Mouse (Mus musculus) fibroblast of lung, adult 2 months (primary cell): ENCODE results near the gene Foxk1.

Experiments used
- DNase-seq: peaks from one replicate; pipeline ENCODE4 v3.0.0-alpha.2; 2011; ENCODE audit warnings: low read depth

Gene Foxk1

DNA sequence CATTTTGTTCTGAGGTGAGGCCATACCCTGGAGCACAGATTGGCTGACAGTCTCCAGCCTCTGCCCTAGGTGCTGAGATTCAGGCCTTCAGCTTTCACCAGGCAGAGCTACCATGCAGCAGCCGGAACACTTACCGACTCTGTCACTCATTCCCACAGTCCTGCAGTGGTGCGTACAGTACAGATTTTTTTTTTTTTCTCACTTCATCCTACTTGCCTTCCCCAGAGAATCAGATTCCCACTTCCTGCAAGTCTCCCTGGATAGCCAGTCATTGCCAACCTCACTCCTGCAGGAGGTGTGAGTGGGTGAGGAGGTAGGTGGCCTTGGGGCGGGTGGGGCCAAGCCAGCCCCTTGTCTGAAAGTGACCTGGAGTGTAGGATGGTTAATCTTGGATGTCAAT, 19.0 kb downstream of the Foxk1 start:
- DNase-seq: no peak

DNA sequence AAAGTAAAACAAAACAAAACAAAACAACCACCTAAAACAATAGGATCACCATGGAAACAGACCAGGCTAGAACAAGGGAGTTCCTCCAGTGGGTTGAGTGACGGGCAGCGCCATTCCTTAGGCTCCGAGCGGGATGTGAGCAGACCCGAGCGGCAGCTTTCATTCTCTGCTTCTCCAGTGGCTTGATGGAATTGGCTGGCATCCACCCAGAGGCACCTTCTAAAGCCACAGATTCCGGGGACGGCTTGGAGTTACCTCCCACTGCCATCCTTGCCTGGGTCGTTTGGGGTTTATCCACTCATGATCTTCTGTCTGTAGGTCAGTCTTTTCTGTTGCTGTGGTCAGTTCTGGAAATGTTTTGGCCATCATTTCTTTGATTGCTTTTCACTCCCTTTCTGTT, 19.6 kb downstream of the Foxk1 start:
- DNase-seq: no peak

DNA sequence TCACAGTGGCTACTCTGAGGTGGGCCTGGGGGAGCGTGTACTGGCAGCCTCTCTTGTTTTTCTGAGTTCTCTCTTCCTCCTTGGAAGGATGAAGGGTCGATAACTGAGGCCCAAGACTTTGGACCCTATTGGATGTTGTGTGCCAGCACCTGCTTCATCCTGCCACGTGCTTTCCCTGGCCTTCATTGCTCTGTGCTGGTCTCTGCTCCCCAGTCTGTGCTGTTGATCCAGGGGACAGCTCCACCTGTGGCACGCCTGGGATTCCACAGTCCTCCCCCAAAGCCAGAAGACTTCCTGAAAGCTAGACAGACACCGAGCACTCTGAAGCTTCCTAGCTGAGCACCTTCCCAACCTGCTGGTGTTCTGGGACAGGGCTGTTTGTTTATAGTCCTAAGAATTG, 20.6 kb downstream of the Foxk1 start:
- DNase-seq: no peak

DNA sequence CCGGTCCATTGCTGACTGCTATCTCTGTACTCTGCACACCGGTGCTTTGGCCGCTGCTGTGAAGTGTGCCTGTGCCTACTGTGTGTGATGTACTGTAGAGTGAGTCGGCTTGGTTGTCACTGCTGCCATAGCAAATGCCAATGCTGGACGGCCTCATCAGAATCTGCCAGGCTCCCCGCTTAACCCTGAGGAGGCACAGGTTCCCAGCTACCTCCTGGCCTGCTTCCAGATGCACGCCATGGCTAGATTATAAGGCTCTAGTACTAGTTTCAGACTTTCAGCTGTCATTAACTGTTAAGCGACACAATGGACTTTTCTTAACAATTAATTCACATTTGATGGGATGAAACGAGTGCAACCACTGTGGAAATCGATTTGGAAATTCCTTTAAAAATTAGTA, 21.8 kb downstream of the Foxk1 start:
- DNase-seq: no peak

DNA sequence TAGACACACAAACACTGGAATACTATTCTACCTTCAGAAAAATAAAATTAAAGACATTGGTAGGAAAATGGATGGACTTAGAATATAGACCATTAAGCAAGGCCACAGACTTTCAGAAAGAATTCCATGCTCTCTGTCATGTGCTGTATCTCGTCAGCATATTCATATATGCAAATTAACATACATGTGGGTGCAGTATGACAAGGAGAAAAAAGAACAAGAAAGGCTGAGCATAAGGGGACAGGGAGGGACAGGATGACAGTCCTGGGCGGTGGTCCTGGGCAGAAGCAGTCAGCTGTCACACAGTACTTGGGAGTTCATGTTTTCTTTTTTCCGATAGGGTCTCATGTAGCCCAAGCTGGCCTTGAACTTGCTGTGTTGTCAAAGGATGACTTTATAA, 22.4 kb downstream of the Foxk1 start:
- DNase-seq: no peak

DNA sequence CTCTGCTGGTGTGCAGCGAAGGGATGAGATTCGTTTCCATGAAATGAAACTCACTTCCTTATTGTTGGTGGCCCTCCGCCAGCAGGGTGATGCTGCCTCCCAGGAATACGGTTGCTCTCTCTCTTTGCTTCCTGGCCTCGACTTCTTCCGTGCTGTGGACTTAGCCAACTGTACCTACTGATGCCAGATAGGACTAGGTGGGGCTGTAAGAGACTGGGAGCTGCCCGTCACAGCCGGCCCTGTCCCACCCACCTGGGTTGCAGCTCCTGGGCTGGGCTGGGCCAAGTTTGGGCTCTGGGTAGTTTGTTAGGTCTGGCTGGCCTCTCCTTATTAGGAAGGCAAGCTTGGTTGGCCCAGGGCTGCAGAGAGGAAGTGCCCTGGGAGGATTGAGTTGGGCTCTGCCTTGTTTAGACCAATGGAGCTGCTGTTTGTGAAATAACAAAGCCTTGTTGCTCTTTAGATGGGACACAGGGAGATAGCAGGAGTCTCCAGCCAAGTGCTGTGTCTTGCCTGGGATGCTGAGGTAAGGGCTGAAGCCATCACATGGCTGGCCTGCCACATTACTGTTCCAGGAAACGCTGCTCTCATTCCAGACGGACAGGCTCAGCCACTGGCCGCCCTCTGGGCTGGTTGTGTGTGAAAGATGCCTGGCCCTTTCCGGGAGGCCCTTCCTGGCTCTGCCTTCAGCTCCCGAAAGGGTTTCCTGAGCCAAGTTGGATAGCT, 23.5 kb downstream of the Foxk1 start:
- DNase-seq: peak; percentile 92

DNA sequence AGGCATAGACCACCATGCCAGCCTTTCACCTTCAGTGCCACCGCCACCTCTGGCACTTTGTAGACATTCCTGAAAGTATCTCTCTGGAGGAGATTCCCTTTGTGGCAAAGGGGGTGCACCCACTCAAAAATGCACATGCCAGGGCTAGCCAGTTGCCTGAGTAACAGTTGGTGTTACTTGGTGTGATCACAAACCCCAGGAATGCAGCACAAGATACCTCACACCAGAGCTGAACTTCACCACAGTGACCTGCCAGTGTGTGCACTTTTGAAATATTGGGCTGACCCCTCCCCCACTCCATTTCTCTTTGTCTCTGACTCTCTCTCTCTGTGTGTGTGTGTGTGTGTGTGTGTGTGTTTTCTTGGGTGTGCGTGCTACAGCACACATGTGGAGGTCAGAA, 25.2 kb downstream of the Foxk1 start:
- DNase-seq: no peak

DNA sequence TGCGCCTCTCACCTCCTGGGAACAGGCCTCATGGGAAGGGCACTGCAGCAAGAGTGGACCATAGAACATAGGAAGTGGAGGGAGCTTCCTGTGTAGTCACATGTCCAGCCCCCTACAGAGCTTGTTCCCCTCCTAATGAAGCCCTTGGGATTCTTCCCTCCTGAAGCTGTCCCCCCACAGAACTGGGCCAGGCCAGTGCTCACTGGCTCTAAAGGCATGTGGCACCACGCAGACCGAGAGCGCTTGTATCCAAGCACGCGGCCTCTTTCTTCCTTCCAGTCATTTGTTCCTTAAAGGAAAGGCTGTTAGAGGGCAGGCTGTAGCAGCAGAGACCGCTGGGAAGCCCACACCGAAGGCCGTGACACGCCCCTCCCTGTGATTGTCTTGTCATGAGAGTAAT, 26.6 kb downstream of the Foxk1 start:
- DNase-seq: no peak

DNA sequence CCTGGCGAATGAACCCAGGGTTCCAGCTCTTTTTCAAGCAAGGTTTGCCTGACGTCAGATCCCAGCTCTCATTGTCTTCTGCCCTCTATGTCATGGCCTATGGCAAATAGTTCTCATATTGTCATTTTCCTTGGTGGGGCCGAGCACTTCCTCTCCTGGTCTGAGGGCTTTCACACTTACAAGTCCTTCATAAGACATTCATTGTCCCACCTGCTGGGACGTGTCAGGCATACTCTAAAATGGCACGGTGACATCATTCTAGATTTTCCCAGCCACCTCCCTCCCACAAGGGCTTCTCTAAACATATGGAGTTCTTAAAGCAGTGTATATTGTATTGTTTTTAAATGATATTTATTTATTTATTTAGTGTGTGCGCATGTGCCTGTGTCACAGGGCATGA, 27.4 kb downstream of the Foxk1 start:
- DNase-seq: no peak

- no peak for DNase-seq
Observed at GRCm38 (mm10) chr5:142431029-142431428, 29.7 kb downstream of the Foxk1 start.

GRCm38 (mm10) chr5:142431811-142432434, 30.6 kb downstream of the Foxk1 start:
- no peak for DNase-seq

GRCm38 (mm10) chr5:142432695-142433094, 31.4 kb downstream of the Foxk1 start:
- DNase-seq: no peak

GRCm38 (mm10) chr5:142434052-142434451, 32.8 kb downstream of the Foxk1 start:
- DNase-seq: no peak

DNA sequence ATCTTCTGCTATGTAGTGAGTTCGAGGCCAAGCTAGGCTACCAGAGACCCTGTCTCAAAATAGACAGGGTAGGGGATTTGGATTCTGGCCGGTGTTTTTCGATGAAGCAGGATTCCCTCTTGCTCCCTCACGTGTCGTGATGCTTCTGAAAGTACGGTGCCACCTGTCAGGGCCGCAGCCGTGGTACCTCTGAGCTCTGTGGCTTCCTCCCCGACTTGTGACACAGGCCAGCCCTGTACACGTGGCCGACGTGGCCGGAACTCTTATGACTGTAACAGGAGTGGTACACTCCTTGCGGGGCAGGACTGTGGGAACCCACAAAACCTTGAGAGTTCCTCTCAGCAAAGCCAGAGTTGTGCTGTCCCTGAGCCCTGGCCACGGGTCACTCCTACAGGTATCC, 34.4 kb downstream of the Foxk1 start:
- no peak for DNase-seq

- DNase-seq: no peak
Observed at GRCm38 (mm10) chr5:142438380-142438938, 37.2 kb downstream of the Foxk1 start.

DNA sequence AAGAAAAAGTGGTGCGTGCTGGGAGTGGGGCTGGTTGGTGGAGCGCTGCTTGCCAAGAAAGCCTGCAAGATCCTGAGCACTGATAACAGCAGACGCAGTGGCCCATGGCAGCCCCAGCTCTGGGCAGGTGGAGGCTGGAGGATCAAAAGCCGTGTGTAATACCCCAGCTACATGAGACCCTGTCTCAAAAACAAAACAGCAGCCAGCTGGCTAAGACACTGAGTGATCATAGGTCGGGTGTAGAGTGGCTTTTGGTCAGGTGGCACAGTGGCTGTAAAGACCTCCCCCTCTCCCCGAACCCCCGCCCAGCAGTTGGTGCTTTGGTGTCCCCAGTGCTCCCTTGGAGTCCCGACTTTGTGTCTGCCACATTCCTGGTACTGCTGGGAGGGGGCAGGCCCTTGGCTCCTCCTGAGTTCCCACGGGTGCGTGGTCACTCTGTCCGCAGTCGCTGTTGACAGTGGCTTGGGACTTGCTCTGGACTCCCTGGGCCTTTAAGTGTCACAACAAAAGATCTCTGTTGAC, 38.7 kb downstream of the Foxk1 start:
- no peak for DNase-seq

- peak; percentile 98 for DNase-seq
Observed at GRCm38 (mm10) chr5:142440451-142441147, 39.3 kb downstream of the Foxk1 start.

DNA sequence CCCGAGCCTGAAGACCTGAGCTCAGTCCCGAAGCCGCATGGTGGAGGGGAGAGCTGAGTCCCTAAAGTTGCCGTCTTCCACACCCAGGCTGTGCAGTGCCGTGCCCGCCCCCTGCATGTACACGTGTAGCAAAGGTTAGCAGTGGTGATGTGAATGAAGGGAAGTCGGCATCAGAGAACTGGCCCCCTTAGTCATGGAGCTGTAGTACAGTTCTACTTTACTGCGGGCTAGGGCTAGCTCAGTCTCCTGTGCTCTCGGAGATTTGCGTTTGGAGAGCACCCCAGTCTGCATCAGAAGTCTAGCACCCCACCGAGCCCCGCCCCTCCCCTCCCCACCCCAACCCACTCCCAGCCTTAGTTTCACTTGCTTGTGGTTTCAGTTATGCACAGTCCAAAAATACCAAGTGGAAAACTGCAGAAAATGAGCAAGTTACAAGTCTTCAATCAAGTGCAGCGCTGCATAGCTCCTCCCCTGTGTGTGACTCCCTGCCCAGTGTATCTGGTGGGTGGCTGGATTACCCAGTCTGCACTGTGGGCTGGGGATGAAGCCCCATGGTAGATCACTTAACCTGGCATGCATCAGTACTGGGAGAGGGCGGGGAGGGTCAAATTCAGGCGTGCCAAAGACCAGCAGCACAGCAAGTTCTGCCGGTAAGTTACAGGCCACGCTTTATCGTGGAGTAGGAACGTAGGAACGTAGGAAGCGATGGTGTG, 40.2 kb downstream of the Foxk1 start:
- peak; percentile 73 for DNase-seq

DNA sequence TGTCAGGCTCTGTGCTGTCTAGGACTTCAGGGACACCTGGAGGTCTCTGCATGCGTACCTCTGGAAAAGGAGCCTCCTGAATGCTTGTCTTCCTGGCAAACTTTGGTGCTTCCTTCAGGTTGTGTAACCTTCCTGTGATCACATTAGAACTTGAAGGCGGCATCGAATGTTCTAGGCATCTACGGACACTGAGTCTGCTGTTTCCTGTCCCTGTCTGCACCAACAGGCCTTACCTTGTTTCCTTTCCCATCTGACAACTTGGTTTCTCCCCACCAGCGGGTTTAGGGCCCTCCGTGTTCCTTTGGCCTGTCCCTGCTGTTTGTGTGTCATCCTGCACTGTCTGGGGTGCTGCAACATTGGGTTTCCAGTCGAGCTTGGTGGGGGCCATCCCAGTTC, 40.7 kb downstream of the Foxk1 start:
- no peak for DNase-seq

DNA sequence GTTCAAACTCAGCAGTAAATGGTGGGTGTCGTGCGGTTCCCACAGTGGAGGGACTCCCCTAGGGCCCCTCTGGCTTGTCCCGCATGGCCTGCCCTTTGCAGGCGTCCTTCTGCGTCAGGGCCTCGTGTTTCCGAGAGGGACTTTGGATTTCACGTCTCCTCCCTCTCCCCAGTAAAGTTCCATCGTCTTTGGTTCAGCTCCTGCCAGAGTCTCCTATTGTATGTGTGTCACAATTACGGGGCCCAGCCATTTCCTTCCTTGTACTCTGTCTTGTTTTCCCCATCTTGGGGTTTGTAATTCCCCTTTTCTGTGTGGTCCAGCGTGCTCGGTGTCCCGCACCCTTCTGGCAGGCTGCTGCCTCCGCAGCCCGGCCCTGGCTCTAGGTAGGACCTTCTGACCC, 42.2 kb downstream of the Foxk1 start:
- DNase-seq: no peak

DNA sequence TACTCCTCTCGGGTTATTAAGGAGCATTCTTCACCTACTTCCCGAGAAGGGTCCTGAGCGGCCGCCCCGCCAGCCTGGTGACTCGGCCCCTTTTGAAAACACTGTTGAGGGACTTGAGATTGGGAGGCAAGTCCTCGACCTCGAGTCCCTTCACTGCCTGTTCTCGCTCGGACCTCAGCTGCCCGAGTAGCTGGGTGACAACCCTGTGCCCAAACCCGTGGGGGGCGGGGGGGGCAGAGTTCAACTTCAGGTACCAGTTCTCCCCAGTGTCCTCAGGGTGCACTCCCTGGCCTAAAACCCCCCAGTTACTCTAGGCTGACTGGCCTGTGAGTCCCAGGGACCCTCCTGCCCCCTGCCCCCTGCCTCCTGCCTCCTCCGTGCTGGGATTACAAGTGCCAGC, 42.7 kb downstream of the Foxk1 start:
- no peak for DNase-seq
